Mouse (Mus musculus) ovary, adult 18-20 months (tissue): ENCODE data around the gene Ndufs4.
A peak's percentile ranks its signal among the peaks of the same experiment; 100 is the strongest.
"Not testable (repeated sequence)": the region's sequence is repeated elsewhere in the genome, so short reads cannot be mapped to it uniquely, and the experiment has no call there.

ENCODE experiments used
- DNase-seq: peaks from one replicate; pipeline ENCODE4 v3.0.0; 2022; ENCODE audit warnings: low spot score, mixed read lengths

Ndufs4 gene

GRCm38 (mm10) chr13:114343001-114343400 lies 45.1 kb downstream of the Ndufs4 start:
- DNase-seq, result peak; percentile 66

GRCm38 (mm10) chr13:114319835-114320389 lies 68.1 kb downstream of the Ndufs4 start:
- DNase-seq, result no peak

- no peak for DNase-seq
Observed at GRCm38 (mm10) chr13:114319136-114319535, 68.9 kb downstream of the Ndufs4 start.

- DNase-seq, result no peak
Observed at GRCm38 (mm10) chr13:114315374-114315773, 72.7 kb downstream of the Ndufs4 start.

DNA sequence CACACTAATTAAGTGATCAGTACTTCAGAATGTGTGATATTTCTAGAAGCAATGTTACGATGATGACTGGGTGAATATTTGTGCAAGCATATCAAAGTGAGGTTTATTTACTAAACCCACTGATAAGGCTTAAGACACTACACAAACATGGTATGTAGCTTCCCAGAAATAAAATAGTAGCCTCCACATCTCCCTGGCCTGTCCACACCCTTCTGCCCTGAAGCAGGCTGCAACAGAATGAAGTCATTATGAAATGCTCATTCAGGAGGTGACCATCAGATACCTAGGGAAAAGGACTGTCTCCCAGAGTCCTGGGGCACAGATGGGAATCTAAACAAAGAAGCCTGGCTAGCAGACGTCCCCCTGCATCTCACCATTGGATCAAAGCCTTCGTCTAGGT lies 73.1 kb downstream of the Ndufs4 start:
- DNase-seq, result no peak

DNA sequence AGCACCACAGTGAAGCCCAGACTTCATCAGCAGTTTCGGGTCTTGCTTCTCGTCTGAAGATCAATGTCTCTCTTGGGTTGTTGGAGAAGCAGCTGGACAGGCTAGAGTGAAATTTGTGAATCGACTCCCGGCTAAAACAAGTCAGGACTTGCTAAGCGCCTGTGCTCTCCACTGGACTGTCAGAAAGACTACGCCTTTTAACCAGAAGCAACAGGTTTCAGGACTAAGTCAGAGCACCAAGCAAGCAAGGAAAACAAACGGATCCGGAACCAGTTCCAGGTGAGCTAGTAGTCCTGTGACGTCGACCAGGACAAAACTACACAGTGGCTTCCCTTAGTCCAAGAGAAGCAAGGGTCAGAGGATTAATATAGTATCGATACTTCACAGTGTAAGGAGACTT lies 77.5 kb downstream of the Ndufs4 start:
- no peak for DNase-seq

- no peak for DNase-seq
Observed at GRCm38 (mm10) chr13:114304684-114305083, 83.4 kb downstream of the Ndufs4 start.

DNA sequence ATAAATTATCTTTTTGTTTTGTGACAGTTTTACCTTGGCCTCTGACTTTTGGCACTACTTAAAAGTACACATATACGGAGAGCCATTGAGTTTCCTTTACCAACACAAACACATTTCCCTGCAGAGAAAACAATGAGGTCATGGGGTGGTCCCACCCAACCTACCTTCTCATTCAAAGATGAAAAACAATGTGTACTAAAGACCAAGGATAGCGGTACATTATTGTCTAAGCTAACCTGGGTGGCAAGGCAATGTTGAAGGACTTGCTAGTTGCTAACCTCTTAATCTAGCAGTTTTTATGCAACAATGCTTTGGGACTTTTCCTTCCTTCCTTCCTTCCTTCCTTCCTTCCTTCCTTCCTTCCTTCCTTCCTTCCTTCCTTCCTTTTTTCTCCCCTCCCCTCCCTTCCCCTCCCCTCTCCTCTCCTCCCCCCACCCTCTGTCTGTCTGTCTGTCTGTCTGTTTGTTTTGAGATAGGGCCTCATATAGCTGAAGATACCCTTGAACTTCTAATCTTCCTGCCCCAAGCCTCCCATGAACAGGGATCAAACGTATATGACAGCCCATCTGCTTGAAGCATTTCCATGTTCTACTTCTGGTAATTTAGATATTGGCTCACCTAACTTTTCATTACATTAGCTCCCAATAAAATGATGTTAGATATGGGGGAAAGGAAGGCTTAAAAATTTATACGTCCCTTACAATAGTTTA lies 84.4 kb downstream of the Ndufs4 start:
- DNase-seq, result no peak

GRCm38 (mm10) chr13:114297761-114298160 lies 90.3 kb downstream of the Ndufs4 start:
- DNase-seq, result no peak

DNA sequence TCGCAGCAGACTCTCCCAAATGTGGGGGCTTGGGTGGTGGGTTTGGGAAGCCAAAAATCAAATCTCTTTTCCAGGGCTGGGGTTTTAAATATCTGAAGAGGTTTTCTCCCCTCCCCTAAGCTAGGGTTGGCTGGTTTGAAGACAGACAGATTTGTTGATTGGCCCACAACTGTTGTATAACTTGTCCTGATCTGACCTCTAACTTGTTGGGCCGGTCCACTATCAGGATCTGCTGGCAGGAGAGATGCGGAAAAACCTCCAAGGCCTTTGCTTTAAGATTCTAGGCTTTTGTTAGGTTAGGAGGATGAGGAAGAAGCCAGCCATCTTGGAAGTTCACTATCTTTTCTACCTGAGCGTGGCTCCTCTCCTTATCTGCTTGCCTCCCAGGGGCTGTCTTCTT lies 91.5 kb downstream of the Ndufs4 start:
- no peak for DNase-seq

DNA sequence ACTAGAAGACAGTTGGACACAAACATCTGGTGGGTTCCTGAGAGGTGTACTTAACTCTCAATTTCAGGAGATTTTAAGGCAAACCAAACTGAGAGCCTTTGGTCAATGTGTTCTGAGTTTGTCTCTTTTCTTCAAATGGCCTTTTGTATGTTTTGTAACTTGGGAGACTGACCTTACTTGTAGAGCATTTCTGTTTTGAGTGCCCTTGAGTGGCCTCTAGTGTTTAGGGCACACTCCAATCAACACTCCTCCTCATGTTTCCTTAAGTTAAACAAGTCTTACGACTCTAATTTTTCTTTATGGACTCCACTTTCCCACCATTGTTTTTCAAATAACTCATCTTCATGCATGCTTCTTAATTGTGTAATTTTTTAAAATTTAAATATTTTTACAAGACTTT lies 98.6 kb downstream of the Ndufs4 start:
- no peak for DNase-seq

- no peak for DNase-seq
Observed at GRCm38 (mm10) chr13:114288511-114288910, 99.5 kb downstream of the Ndufs4 start.

DNA sequence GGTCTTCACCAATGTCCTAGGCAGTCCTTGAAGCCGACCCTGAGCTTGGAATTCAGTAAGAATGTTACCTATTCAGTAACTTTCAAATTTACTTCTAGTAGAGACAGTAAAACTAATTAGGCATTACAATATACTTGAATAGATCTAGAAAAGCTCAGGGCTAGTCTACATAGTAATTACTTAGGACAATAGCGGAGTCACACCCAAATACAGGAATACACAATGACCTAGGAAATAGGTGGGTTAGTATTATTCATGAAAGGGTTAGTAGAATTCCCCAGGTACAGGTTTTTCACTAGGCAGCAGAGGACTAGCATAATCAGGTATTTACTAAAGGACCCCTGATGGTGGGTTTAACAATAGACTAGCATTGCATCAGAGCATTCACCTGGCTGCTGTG lies 109.4 kb downstream of the Ndufs4 start:
- not testable (repeated sequence) for DNase-seq

DNA sequence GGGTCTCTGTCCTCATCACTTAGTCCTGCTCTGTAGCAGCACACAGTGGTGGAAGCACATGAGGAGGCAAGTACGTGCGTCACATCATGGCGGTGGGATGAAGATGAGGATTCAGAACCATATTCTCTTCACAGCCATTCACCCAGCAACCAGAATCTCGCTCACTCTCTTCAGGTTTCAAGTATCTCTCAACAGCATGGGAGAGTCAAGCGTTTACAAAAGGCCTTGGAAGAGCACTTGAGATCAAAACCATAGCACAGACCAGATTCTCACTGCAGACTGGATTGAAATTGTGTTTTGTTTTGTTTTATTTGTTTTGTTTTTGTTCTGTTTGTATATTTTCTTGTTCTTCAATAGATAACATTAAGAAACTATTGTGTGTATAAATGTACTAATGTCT lies 110.8 kb downstream of the Ndufs4 start:
- DNase-seq, result no peak

DNA sequence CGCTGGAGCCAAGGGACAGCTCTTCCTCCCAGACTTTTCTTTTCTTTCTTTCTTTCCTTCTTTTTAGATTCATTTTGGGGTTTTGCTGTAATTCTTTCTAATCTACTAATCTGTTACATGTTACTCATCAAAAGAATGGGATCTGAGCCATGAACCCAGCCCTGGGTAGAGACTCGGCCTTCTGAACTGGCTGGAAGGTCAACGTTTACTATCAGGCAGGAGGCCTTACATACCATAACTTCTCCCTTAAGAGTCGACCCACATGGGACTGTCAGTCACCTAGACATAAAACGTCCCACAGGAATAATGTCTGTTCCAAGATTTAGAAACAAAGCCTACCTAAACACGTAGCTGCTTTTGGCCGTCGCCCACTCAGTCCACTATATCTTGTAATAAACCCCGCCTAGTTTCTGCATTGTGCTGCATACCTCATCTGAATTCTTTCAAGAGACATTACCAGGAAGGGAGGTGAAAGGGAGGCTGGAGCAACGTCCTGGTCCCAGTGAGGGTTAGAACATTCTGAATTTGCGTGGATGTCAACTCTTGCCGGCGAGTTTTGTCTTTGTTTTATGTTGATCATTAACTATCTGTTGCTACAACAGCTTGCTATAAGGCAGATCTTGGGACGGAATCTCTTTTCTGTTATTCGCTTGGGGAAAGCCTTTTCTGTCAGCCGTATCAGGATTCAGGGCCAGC lies 116.5 kb downstream of the Ndufs4 start:
- no peak for DNase-seq

GRCm38 (mm10) chr13:114267741-114268140 lies 120.3 kb downstream of the Ndufs4 start:
- no peak for DNase-seq

GRCm38 (mm10) chr13:114260486-114261205 lies 127.4 kb downstream of the Ndufs4 start:
- DNase-seq, result no peak

DNA sequence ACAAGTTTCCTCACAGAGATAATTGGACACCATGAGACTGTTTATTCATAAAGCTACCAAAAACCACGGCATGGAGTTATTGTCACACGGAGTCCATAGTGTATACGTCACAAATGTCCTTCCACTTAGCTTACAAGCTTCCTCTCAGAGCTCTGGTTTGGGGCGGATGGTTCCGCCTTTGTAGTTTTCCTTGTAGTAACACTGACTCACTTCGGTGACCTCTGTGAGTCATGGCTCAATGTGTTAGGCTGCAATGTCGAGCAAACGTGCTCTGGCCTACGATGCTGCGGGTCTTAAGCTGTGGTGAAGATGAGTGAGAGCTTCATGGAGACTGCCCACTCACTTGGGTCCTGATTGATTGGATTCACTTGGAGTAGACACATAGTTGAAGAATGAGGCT lies 133.4 kb downstream of the Ndufs4 start:
- DNase-seq, result no peak
